Mouse (Mus musculus) liver, adult 2 months (tissue): Measurements from ENCODE around the gene Sowahb. TPM values are rescaled to one million over a fixed set of nuclear protein-coding genes. Genes with fewer than 3 reads are reported as not detected.

Experiments
- DNase-seq: peaks from one replicate; pipeline ENCODE4 v3.0.0-alpha.2; 2011; ENCODE audit warnings: low read depth, low spot score; ENCODE audit errors: extremely low read depth
- H3K27ac ChIP-seq: fragments of 200-500 bp; replicated peaks from 2 replicates; pipeline ENCODE4 v1.5.1; 2012; ENCODE audit warnings: low read depth, mild to moderate bottlenecking, control low read depth, inconsistent platforms, low read length; ENCODE audit not compliant: insufficient read depth
- H3K27me3 ChIP-seq: fragments of 200-500 bp; 2 replicates; pipeline ENCODE4 v1.6.1; 2012; ENCODE audit warnings: mild to moderate bottlenecking, moderate library complexity, low read length, inconsistent platforms; ENCODE audit not compliant: control insufficient read depth, insufficient read depth
- H3K36me3 ChIP-seq: fragments of 200-500 bp; 2 replicates; pipeline ENCODE4 v1.6.1; 2012; ENCODE audit warnings: low read length, inconsistent platforms; ENCODE audit not compliant: control insufficient read depth, insufficient read depth
- H3K4me1 ChIP-seq: fragments of 200-500 bp; 2 replicates; pipeline ENCODE4 v1.6.1; 2011; ENCODE audit warnings: low read length; ENCODE audit not compliant: control insufficient read depth, insufficient read depth
- H3K4me3 ChIP-seq: fragments of 200-500 bp; 2 replicates; pipeline ENCODE4 v1.5.1; 2011; ENCODE audit warnings: low read depth, mild to moderate bottlenecking, control low read depth, low read length, moderate library complexity; ENCODE audit not compliant: insufficient read depth
- H3K79me2 ChIP-seq: fragments of 200-500 bp; 2 replicates; pipeline ENCODE4 v1.6.1; 2012; ENCODE audit warnings: inconsistent platforms, mild to moderate bottlenecking, low read length, moderate library complexity; ENCODE audit not compliant: control insufficient read depth, insufficient read depth
- H3K9ac ChIP-seq: fragments of 200-500 bp; 2 replicates; pipeline ENCODE4 v1.6.1; 2012; ENCODE audit warnings: low read depth, mild to moderate bottlenecking, control low read depth, inconsistent platforms, low read length
- CTCF ChIP-seq: fragments of 200-500 bp; IDR thresholded peaks from 2 replicates; pipeline ENCODE4 v1.5.1; 2011; ENCODE audit warnings: low read depth, low read length, control low read depth
- POLR2A ChIP-seq: fragments of 200-500 bp; IDR thresholded peaks from 2 replicates; pipeline ENCODE4 v1.6.1; 2011; ENCODE audit warnings: low read length, control low read depth; ENCODE audit not compliant: insufficient read depth; ENCODE audit errors: extremely low read depth
- WGBS: fragments of 180-500 bp; shearing (Covaris S2); methylation state at CpG from one replicate; pipeline ENCODE4 v1.1.7; 2018; 5-methylcytosine and 5-hydroxymethylcytosine counted together
- polyA plus RNA-seq: library from polyadenylated mRNA; depleted of rRNA; stranded (reverse); fragments of >200 nt; gene quantifications from 2 replicates; pipeline ENCODE4 v1.2.3, GENCODE M21; 2012
- total RNA-seq: library from RNA; depleted of rRNA; stranded (reverse); fragments of >200 nt; gene quantifications from 2 replicates; pipeline ENCODE4 v1.2.3, GENCODE M21; 2014

Sowahb gene
- total and polyA plus RNA-seq, 2 experiments = 1.2 to 3.4 TPM

DNA sequence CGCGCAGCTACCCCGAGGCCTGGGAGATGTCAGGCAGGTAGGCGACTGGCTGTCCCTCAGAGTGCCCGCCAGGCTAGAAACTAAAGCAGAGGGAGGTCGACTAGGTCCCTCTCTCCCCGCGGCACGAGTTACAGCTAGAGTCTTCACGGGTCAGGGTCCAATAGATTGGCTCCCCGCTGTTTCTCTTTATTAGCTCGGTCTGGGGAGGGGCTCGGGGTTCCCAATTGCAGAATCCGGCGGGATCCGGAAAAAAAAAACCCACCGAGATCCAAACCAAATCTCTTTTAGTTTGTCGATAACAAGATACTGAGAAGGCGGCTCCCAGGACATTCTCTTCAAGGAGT, 521 bp upstream of the Sowahb start:
- peak overlapping the region; percentile 95 for H3K4me3 ChIP-seq
- TF ChIP-seq POLR2A (no peak), CTCF (no peak)
- peak overlapping the region; percentile 79 for H3K9ac ChIP-seq
- WGBS = 4% methylated on average over 19 of the region's 19 CpGs
- no peaks in the 10 kb centered on the region for H3K36me3 ChIP-seq
- DNase-seq = peak; percentile 34
- peaks cover 20% of the 10 kb centered on the region for H3K4me1 ChIP-seq
- no peaks in the 10 kb centered on the region for H3K27me3 ChIP-seq
- H3K79me2 ChIP-seq = peaks cover 9% of the 10 kb centered on the region; the same call in 1 of the 2 replicates
- peak overlapping the region; percentile 72 for H3K27ac ChIP-seq

DNA sequence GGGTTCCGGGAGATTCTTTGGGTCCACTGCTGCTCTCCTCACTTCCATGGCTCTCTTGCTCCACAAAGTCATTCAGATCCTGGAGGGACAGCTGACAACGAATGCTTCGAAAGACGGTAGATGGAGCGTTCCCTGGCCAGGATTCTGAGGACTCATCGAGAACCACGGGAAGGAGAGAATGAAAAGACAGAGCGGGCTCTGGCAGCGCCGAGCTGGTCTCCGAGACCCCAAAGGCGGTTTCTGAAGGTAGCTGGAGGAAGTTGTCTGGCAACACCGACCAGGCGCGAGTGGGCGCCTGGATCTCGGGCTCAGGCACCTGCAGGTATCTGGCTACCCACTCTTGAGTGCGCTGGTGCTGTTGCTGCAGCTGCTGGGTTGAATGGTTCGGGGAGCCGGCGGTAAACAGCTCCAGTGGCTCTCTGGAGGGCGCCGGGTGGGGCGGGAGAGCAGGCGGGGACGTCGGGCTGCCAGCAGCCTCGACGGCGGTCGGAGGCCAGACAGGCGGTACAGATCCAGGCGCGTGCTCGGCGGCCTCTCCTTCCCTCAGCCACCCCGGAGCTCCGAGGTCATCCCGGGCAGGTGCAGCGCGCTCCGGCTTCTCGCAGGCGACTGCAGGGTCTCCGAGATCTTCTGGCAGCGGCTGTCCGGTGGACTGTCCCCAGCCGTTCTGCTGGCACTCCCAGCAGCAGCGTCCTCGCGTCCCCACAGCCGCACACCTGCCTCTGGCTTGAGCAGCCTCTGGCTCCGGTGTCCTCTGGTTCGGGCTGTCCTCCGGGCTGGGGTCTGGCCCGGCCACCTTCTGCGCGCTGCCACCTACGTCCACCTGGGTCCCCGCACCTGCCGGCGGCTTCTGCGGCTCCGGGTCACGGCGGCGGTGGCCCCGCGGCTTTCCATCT, 886 bp downstream of the Sowahb start:
- Histone ChIP-seq H3K79me2 (peaks cover 9% of the 10 kb centered on the region; the same call in 1 of the 2 replicates), H3K4me1 (peaks cover 21% of the 10 kb centered on the region), H3K27ac (peak overlapping the region; percentile 80), H3K27me3 (no peaks in the 10 kb centered on the region), H3K36me3 (no peaks in the 10 kb centered on the region), H3K4me3 (peak overlapping the region; percentile 95), H3K9ac (peak overlapping the region; percentile 93)
- TF ChIP-seq POLR2A (no peak), CTCF (no peak)
- DNase-seq = no peak
- 6% methylated on average over 69 of the region's 69 CpGs for WGBS

DNA sequence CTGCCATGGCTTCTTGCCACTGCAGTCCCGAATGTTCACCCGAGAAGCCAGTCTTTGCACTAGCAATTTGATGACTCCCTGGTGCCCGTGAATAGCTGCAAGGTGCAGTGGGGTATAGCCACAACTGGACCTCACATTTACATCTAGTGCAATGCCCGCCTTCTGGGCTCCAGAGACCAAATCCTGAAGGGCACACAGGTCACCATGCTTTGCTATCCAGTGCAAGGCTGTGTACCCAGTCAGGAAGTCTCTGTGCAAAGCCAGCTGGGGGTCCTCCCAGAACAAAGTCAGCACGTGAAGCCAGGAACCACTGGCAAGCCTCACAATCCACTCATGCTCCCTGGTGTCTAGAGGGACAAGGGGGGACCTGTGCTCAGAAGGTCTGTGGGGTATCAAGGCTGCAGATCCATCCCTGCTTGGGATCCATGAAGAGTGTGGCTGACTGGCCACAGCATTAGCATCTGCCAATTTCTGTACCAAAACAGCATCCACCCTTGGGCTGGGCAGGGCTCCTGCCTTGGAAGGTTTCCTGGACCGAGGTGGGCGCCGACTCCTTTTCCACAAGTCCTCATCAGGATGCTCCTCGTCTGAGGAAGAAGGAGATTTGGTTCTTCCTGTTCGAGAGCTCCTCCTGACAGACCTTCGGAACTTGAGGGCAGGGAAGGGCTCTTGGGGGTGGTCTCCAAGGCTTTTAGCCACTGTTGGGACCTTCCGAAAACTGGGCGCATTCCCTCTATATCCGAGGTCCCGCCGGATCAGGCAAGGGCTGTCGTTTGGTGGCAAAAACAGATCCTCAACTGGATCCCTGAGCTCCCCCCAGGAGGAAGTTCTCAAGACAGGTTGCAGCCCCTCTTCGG, 1.8 kb downstream of the Sowahb start:
- peaks cover 9% of the 10 kb centered on the region; the same call in 1 of the 2 replicates for H3K79me2 ChIP-seq
- no peak overlapping the region for H3K27ac ChIP-seq
- H3K36me3 ChIP-seq = no peaks in the 10 kb centered on the region
- H3K4me3 ChIP-seq = no peak overlapping the region
- no peak for DNase-seq
- peaks cover 21% of the 10 kb centered on the region for H3K4me1 ChIP-seq
- WGBS = 67% methylated on average over 18 of the region's 18 CpGs
- no peak overlapping the region for H3K9ac ChIP-seq
- no peaks in the 10 kb centered on the region for H3K27me3 ChIP-seq
- no peak for TF ChIP-seq POLR2A
- TF ChIP-seq CTCF = no peak

DNA sequence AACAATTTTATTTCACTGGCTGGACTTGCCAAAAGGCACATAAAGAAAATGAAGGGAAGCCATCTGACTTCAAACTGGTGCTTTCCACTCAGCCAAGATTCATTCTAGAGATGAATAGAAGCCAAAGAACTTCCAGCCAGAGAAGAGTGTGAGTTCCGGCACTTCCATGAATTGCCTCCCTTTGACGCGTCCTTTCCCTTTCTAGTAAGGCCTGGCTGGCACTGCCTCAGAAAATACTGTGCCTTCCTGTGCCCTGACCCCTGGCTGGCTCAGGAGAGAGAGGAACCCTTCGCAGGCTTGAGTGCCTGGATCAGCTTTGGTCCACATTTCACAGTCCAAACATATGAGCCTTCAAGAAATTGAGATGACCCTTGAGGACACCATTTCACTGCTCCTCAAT, 2.8 kb downstream of the Sowahb start:
- Histone ChIP-seq H3K4me1 (peaks cover 21% of the 10 kb centered on the region), H3K4me3 (no peak overlapping the region), H3K27ac (no peak overlapping the region), H3K79me2 (peaks cover 9% of the 10 kb centered on the region; the same call in 1 of the 2 replicates), H3K27me3 (no peaks in the 10 kb centered on the region), H3K9ac (no peak overlapping the region), H3K36me3 (no peaks in the 10 kb centered on the region)
- WGBS = 5% methylated on average over 4 of the region's 4 CpGs
- DNase-seq = peak; percentile 61
- TF ChIP-seq CTCF = no peak
- TF ChIP-seq POLR2A = no peak

DNA sequence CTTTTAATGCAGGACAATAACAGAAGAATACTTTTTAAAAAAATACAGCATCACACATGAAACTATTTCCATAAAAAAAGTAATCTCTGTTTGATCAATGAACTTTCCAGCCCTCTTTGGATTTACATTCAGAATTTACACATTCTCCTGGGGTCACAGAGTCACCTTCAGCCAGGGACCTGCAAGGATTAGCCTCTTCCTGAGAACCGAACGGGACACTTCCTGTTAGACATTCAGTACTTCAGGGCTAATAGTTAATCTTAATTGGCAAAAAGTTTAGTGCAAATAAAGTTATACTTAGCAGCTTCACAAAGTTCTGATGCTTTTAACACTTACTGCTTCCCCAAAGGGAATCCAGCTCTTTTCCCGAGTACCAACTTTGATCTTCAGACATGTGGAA, 3.5 kb downstream of the Sowahb start:
- peaks cover 9% of the 10 kb centered on the region; the same call in 1 of the 2 replicates for H3K79me2 ChIP-seq
- TF ChIP-seq POLR2A (no peak), CTCF (no peak)

More for the DNA sequence above, 3.5 kb downstream of the Sowahb start:
- Histone ChIP-seq H3K27me3 (no peaks in the 10 kb centered on the region), H3K4me3 (no peak overlapping the region), H3K4me1 (peaks cover 21% of the 10 kb centered on the region), H3K27ac (no peak overlapping the region), H3K36me3 (no peaks in the 10 kb centered on the region), H3K9ac (no peak overlapping the region)
- WGBS = 8% methylated on average over 3 of the region's 3 CpGs
- no peak for DNase-seq
